Mouse (Mus musculus): ENCODE data around the gene Smyd3. TPM values are rescaled to one million over a fixed set of nuclear protein-coding genes. Genes with fewer than 3 reads are reported as not detected.

Smyd3 gene
- total RNA-seq, 4 experiments from 2014 or later = 7.0 to 8.3 (median 7.8) TPM

GRCm38 (mm10) chr1:179229515-179229914, 288.3 kb downstream of the Smyd3 start:
- no peak for DNase-seq (ENCODE audit: low spot score)

GRCm38 (mm10) chr1:179220290-179220689, 297.6 kb downstream of the Smyd3 start:
- no peak for DNase-seq (ENCODE audit: low spot score)

- DNase-seq (ENCODE audit: low spot score) = no peak
Observed at GRCm38 (mm10) chr1:179218061-179218460, 299.8 kb downstream of the Smyd3 start.

GRCm38 (mm10) chr1:179217036-179217435, 300.8 kb downstream of the Smyd3 start:
- no peak for DNase-seq (ENCODE audit: low spot score)

GRCm38 (mm10) chr1:179213381-179213780, 304.5 kb downstream of the Smyd3 start:
- DNase-seq (ENCODE audit: low spot score) = no peak

- no peak for DNase-seq (ENCODE audit: low spot score)
Observed at GRCm38 (mm10) chr1:179212295-179212694, 305.5 kb downstream of the Smyd3 start.

GRCm38 (mm10) chr1:179211313-179211712, 306.5 kb downstream of the Smyd3 start:
- DNase-seq (ENCODE audit: low spot score) = no peak

GRCm38 (mm10) chr1:179207846-179208595, 309.8 kb downstream of the Smyd3 start:
- no peak for DNase-seq (ENCODE audit: low spot score)

- DNase-seq (ENCODE audit: low spot score) = no peak
Observed at GRCm38 (mm10) chr1:179207180-179207741, 310.6 kb downstream of the Smyd3 start.

GRCm38 (mm10) chr1:179198517-179199200, 319.2 kb downstream of the Smyd3 start:
- no peak for DNase-seq (ENCODE audit: low spot score)

- no peak for DNase-seq (ENCODE audit: low spot score)
Observed at GRCm38 (mm10) chr1:179197821-179198516, 319.9 kb downstream of the Smyd3 start.

GRCm38 (mm10) chr1:179197156-179197555, 320.7 kb downstream of the Smyd3 start:
- no peak for DNase-seq (ENCODE audit: low spot score)

- no peak for DNase-seq (ENCODE audit: low spot score)
Observed at GRCm38 (mm10) chr1:179196422-179196821, 321.4 kb downstream of the Smyd3 start.

- no peak for DNase-seq (ENCODE audit: low spot score)
Observed at GRCm38 (mm10) chr1:179192781-179193180, 325.1 kb downstream of the Smyd3 start.

- no peak for DNase-seq (ENCODE audit: low spot score)
Observed at GRCm38 (mm10) chr1:179190837-179191236, 327.0 kb downstream of the Smyd3 start.

GRCm38 (mm10) chr1:179187171-179187570, 330.7 kb downstream of the Smyd3 start:
- no peak for DNase-seq (ENCODE audit: low spot score)

- DNase-seq (ENCODE audit: low spot score) = no peak
Observed at GRCm38 (mm10) chr1:179184631-179185030, 333.2 kb downstream of the Smyd3 start.

- no peak for DNase-seq (ENCODE audit: low spot score)
Observed at GRCm38 (mm10) chr1:179183499-179183898, 334.3 kb downstream of the Smyd3 start.

- no peak for DNase-seq (ENCODE audit: low spot score)
Observed at GRCm38 (mm10) chr1:179180546-179180945, 337.3 kb downstream of the Smyd3 start.

- DNase-seq (ENCODE audit: low spot score) = no peak
Observed at GRCm38 (mm10) chr1:179176861-179177658, 340.8 kb downstream of the Smyd3 start.

GRCm38 (mm10) chr1:179174241-179174640, 343.6 kb downstream of the Smyd3 start:
- DNase-seq (ENCODE audit: low spot score) = no peak

Data from heart, adult 8-10 months (tissue).